Mouse (Mus musculus): ENCODE measurements around the gene Plpp2.

The Plpp2 gene

DNA sequence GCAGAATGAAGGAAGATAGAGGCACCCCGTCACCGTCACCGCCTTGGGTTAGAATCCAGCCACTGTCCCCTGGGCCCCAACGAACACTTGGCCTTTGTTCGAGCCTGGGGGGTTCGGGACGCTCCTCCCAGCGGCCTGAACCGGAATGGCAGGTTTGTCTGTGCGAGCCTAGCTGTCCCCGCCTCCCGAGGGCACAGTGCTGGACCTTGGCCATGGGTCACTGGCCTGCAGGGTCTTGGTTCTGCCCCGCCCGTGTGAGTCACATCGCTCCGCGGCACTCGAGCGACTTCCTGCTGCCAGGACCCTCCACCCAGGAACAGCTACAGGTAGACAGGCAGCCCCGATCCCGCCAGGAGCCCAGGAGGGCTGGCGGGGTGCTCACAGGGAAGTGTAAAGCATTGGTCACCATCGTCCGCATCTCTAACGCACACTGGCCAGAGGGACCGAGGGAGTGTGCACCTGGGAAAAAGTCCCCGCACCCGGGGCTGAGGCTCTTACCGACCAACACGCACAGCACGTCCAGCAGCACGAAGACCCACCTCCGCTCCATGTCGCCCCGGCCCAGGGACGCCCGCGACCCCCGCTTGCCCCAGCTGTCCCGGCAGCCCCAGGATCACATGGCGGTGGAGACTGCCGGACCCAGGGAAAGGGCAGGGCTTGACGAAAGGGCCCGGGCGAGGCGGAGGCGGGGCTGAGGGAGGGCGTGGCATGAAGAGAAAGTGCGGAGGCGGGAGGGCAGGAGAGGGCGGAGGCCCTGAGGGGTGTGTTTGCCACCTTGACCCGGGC is at the start of gene Plpp2:
Gene Plpp2 (minus strand): TSS at position 671 of the 786 bp plus-strand sequence.
- in situ Hi-C loops (cut with MboI, MseI): no loop called here

DNA sequence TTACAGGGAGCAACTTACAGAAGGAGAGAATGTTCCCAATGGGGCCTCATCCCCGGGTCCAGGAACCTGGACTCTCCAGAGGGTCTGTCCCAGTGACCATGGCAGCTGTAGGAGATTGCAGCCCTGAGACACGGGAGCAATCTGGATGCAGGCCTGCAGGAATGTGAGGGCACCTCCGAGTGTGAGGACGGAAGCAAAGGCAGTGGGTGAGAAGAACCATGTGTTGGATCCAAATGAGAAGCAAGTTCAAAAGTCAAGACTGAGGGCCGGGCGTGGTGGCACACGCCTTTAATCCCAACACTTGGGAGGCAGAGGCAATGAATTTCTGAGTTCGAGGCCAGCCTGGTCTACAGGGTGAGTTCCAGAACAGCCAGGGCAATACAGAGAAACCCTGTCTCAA is 47.9 kb upstream of the Plpp2 start:
- in situ Hi-C loops (cut with MboI, MseI): no loop called here

DNA sequence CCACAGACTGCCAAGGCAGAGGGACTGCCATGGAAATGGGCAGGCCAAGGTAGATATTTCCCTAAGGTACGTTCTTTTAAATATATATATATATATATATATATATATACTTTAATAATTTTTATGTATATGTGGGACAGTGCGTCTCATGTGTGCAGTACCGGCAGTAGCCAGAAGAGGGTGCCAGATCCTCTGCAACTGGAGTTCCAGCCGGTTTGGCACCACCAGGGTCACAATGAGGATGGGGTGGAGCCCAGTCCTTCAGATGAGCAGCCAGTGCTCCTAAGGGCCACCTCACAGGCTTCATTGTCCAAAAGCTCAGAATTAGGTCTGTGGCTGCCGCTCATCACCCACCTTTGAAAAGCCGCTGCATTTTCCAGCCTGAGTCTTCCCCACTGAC is 47.2 kb upstream of the Plpp2 start:
- in situ Hi-C loops (cut with MboI, MseI): no loop called here

DNA sequence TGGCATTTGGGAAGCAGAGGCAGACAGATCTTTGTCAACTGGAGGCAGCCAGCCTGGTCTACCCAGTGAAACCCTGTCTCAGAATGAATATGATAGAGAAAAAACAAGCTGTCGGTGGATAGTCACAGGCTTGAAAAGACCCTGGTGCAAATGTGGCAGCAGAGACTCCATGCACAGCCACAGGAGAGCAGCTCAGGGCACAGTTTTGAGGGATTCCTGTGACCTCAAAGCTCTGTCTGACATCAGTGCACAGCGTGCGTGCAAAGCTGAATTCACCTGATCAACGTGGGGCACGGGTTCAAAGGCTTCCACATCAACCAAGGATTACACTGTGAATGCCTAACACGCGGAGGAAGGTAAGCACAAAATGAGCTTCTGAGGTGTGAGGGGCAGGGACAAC is 46.8 kb upstream of the Plpp2 start:
- in situ Hi-C loops (cut with MboI, MseI): no loop called here

DNA sequence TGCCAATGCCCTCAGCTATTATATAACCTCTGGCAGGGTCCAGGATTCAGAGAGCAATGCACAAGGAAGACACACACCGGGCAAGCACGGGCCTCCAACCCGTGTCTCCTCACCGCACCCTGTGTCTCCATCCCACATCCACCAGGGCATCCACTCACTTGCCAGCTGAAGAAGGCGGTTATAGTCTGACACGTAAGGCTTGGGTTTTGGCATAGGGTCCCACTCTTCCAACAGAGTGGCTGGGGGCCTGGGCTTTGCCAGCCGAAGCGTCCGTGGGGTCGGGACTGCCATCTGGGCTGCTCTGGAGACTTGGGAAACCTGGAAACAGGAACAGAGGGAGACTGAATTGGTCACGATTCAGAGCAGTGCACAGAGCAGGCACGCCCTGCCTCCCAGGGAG is 46.2 kb upstream of the Plpp2 start:
- in situ Hi-C loops (cut with MboI, MseI): no loop called here

DNA sequence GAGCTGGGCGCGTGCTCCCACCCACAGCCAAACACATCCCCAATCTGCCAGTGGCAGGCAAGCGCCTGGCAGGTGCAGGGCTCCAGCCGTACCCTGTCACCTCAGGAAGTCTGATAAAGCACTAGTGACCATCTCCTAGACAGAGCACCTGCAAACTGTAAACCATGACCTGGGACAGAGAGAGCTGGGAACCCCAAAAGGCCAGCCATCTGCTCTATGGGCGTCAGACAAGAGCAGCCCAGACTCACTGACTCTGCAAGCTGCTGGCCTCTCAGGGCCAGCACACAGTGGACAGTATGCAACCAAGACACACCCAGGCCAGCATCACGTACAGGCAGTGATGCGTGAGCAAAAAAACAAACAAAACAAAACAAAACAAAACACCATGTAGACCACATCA is 45.3 kb upstream of the Plpp2 start:
- in situ Hi-C loops (cut with MboI, MseI): no loop called here

DNA sequence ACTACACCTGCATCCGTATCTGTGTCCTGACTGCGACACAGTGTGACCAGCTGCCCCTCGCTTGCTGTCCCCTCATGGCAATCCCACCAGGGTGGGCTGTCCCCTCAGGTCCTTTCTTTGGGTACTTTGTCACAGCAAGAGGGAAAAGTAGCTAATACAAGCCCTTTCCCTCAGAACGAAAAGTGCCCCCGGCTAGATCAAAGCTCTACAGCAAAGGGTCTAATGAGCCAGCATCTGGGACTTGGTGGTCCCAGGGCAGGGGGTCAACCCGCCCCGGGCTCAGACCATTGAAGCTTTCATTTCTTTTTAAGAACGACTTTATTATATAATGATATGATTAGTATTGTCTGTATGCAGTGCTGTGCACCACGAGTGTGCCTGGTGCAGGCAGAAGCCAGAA is 44.7 kb upstream of the Plpp2 start:
- in situ Hi-C loops (cut with MboI, MseI): no loop called here

DNA sequence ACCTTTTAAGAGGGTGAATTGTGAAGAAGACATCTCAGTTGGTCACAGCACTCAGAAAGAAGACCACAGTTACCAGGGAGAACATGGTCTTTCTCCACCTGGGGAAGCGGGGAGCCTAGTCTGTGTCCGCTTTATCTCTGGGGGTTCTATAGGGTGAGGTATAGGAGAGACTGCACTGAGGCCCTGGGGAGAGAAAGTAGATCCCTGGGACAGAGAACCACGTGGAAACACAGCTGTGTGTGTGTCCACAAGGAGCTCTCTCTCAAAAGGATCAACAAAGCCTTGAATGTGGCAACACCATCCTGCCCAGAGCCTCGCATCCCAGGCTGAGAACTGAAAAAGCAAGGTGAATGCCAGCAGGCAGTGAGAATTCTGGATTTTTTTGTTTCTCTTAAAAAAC is 43.8 kb upstream of the Plpp2 start:
- in situ Hi-C loops (cut with MboI, MseI): no loop called here

DNA sequence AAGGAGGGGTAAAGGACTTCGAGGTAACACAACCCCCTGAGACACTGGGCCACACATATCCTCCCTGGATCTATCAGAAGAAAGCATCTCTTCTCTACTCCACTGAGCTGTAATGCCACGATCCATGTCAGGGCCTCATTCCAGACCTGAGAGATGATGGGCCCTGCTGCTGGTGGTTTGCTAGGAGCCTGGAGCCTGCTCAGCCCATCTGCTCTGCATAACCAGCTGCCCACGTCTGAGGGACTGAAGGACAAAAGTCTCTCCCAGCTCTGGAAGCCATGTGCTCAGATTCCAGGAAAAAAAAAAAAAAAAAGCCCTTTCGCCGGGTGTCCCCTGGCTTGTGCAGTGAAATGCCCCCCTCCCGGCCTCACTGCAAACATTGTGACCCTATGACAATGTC is 42.2 kb upstream of the Plpp2 start:
- in situ Hi-C loops (cut with MboI, MseI): no loop called here

DNA sequence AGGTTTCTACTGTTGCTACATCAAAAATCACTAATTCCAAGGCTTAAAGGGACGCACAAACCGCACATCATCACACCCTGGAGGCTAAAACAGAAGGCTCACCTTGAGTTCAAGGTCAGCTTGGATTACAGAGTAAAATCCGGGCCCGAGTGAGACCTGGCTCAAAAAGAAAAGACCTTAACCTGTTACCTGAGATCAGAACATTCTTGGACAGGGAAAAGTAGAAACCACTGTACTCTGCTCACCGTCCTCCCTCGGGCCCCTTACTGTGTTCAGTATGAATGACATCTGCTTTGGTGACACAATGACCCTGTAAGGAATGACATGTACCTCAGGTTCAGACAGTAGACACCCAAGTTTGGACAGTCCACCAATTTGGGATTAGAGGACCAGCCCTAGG is 41.2 kb upstream of the Plpp2 start:
- in situ Hi-C loops (cut with MboI, MseI): no loop called here

DNA sequence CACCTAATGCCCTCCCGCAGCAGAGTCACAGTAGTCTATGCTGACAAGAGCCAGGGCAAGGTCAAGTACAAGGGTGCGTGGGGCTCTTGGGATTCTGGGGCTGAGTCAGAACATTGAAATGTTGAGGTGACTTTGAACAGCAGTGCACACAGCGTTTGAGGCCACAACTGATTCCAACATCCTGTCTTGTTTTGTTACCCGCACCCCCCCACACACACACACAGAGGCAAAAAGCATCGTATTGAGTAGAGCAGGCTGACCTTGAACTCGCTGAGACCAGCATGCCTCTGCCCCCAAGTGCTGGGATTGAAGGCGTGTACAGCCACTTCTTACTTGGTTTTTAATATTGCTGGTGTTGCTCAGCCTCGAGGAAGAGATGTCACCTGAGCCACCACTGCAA is 40.8 kb upstream of the Plpp2 start:
- in situ Hi-C loops (cut with MboI, MseI): no loop called here

DNA sequence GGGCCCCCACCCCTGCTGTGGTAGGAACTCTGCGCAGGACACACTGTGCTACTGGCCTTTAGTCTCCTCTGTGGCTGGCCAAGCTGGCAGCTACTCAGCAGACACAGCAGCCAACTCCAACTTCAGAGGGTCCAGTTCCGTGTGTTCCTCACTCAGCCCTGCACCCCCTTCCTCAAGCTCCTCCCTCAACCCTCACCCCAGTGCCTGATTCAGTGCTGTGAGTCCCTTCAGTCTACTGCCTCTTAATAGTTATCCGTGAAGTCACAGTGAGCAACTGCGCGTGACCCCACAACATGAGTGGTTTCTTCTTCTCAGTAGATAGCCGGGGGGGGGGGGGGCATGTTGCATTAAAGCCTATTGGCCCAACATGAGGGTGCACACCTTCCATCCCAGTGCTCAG is 40.0 kb upstream of the Plpp2 start:
- in situ Hi-C loops (cut with MboI, MseI): no loop called here

DNA sequence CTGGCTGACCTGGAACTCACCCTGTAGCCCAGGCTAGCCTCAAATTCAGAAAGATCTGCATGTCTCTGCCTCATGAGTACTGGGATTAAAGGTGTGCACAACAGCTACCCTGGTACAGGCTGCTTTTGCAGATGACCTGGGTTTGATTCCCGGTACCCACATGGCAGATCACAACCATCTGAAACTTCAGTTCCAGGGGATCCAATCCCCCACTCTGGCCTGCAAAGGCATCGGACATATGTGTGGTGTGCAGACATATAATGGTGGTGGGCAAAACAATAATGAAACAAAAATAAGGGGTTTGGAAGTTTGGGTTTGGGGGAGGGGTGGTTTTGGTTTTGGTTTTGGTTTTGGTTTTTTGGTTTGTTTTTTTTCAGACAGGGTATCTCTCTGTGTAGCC is 37.7 kb upstream of the Plpp2 start:
- in situ Hi-C loops (cut with MboI, MseI): no loop called here

DNA sequence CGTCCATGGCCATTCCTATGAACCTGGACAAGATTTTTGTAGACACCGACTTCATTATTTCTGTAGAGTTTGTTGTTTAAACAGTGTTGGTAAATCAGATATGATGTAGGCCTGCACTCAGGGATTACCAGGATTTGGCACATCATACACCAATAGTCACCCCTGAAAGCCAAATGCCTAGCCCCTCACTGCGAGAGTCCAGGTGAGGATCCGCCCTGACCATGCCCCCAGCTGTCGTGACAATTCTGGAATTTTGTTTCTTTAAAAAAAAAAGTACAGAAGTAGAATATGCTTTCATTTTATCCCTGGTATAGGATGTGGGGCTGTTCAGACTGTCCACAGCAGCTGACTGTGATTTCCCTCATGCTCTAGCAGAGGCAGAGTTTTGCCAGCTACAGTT is 36.3 kb upstream of the Plpp2 start:
- in situ Hi-C loops (cut with MboI, MseI): no loop called here

DNA sequence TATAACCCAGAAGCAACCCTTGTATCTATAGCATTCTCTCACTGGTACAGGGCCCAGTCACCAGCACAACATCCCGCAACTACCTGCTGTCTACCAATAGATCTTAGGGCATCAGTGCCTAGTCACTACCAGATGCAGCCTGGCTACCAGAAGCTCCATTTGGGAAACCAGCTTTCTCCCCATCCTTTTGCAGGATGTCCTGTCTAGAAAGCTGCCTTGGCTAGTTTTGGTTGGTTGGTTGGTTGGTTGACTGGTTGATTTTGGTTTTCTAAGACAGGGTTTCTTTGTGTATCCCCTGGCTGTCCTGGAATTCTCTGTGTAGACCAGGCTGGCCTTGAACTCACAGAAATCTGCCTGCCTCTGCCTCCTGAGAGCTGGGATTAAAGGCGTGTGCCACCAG is 26.1 kb upstream of the Plpp2 start:
- in situ Hi-C loops (cut with MboI, MseI): no loop called here

DNA sequence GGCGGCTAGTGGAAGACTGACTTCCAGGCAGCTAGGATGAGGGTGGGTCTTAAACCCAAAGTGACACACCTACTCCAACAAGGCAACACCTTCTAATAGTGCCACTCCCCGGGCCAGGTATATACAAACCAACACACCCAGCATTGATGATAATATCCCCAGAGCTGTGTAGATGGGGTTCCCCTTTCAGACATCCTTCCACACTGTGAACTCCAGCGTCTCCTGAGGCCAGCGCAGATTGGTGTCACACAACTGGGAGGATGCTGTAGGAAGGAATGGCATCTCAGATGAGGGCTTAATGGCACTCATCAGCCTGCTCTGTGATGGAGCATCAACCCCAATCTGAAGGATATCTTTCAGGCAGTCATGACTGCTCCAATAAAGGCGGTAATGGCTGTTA is 23.9 kb upstream of the Plpp2 start:
- in situ Hi-C loops (cut with MboI, MseI): no loop called here

DNA sequence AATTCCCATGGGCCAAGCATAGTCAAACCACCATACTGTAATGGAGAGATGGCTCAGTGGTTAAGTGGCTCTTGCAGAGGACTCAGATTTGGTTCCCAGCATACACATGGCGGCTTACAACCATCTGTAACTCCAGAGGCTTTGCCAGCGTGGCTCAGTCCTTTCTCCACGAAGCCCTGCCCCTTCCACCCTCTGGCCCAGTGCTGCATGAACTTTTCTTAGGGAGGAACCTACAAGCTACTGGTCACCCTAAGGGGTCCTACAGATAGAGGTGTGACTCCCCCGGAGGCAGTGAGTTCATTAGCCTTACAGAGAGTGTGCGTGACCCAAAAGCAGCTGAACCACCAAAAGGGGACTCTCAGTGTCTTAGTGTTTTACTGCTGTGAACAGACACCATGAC is 23.4 kb upstream of the Plpp2 start:
- in situ Hi-C loops (cut with MboI, MseI): no loop called here

DNA sequence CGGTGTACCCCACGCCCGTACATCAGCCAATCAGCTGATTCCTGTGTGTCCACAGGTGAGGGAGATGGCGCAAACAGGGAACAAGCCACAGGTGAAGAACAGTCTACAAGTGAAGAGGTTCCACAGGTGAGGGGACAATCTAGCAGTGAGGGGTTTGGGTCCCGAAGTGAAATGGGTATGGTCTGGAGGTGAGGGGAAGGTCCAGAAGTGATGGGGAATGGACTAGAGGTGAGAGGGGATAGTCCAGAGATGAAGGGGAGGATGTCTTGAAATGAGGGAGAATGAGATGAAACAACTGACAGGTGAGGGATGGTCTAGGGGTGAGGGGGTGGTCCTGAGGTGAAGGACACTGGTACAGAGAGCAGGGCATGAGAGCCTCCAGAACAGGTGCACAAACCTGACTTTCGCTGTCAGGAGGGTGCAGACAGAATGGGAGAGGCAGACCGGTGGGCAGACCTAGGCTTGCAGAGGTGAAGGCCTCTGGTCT is 21.7 kb upstream of the Plpp2 start:
- in situ Hi-C loops (cut with MboI, MseI): no loop called here

DNA sequence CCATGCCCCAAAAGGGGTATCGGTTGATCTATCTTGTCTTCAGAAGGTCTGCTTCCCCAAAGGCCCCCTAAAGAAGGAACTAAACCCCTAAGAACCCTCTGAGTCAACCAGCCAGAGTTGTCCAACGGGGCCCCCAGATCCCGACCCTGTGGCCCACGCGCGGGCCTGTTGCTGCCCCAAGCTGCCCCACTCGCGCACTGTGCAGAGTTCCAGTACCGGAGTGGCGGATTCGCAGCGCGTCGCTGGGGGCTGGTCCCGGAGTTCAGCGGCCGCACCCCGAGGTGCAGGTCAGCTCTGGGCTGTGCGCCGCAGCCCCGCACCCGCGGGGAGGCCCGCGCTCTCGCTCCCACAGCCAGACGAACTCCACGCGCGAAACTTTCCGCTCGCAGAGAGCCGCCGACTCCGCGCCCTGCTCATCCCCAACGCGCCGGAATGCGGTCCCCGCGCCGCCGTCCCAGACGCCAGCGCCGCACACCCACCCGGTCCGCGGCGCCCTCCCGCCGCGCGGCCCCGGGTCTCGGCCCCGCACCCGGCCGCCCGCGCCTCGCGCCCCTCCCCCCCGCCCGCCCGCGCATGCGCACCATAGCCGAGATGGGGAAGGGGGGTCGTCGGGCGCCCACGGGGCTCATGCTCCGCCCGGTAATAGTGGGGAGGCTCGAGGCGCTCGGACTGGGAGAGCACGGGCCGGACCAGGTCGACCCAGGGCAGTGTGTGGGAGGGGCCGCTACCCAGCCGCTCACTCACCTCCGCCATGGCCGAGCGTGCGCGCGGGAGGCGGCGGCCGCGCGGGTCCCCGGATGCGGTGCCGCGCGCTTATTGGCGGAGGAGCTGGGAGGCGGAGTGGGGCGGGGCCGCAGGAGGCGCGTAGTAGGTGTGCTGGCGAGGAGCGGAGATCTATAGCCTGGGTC is 21.0 kb upstream of the Plpp2 start, which contains the start of gene Mier2:
Gene Mier2 (minus strand): TSS at position 870 of the 908 bp plus-strand sequence.
- in situ Hi-C loops (cut with MboI, MseI): no loop called here

DNA sequence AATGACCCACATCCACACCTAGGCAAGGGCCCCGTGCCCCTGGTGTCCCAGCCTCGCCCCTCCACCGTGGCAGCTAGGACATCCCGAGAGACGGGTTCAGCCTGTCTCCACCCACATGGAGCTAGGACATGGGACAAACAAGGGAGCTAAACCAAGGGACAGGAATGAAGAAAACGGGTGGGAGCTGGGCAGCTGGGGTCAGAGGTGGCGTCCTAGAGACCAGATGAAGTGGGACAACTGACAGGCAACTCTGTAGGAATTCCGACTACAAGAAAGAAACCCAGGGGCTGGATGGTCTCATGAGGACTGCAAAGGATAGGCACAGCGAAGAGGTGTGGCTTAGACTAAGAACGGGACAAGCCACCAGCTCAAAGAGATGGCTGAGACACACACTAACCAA is 20.1 kb upstream of the Plpp2 start:
- in situ Hi-C loops (cut with MboI, MseI): no loop called here

DNA sequence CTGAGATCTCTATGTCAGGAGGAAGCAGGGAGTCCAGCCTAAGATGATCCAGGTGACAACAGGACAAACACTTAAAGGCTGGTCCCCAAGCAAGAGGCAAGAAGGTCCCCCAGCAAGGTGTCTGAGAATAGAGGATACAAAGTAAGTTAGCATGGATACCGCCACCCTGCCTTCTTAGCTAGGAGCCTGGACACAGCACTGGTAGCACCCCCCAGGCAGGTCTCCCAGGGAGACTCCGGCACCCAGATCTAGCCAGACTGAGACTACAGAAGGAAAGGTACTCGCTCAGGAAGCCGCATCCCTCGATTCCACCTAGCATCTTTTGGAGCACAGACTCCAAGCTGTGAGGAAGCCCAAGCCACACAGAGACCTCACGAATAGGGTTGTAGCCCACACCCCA is 19.6 kb upstream of the Plpp2 start:
- in situ Hi-C loops (cut with MboI, MseI): no loop called here

DNA sequence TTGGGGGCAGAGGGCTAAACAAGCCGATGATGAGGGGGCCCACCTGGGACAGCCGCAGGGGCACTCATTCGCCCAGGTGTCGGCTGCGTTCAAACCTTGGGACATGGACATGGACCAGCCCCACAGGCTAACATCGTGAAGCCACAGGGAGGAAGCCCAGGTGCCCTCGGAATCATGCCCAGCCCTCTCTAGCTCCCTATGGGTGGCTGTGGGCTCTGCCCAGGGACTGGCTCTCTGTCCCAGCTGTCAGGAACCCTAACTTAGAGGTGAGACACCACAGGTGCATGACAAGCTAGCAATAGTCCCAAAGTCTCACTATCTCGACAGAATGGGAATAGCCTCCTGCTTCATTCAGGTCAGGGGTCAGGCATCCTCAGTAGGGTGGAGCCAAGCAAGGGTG is 18.9 kb upstream of the Plpp2 start:
- in situ Hi-C loops (cut with MboI, MseI): no loop called here

DNA sequence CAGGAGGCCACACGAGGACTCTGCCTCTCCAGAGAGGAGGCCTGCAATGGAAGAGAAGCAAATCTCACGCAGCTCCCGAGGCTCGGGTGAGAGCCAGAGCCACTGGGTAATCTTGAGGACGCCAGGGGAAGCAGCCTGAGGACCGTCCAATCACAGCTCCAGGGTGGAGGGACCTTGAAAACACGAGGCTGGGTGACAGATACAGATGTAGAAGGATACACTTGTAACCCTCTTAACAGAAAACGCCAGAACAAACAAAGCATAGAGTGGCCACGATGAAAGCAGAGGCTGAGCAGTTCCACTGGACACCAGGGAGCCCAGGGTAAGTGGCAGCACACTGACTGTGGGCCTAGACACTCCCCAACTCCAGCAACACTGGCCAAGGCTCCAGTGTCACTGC is 16.8 kb upstream of the Plpp2 start:
- in situ Hi-C loops (cut with MboI, MseI): no loop called here
